Mouse (Mus musculus) NIH3T3 (cell line): ENCODE results near the gene Pkp4.

Experiments used
- DNase-seq: peaks from one replicate; pipeline ENCODE4 v3.0.0-alpha.2; 2012; ENCODE audit warnings: low read depth

Gene Pkp4

DNA sequence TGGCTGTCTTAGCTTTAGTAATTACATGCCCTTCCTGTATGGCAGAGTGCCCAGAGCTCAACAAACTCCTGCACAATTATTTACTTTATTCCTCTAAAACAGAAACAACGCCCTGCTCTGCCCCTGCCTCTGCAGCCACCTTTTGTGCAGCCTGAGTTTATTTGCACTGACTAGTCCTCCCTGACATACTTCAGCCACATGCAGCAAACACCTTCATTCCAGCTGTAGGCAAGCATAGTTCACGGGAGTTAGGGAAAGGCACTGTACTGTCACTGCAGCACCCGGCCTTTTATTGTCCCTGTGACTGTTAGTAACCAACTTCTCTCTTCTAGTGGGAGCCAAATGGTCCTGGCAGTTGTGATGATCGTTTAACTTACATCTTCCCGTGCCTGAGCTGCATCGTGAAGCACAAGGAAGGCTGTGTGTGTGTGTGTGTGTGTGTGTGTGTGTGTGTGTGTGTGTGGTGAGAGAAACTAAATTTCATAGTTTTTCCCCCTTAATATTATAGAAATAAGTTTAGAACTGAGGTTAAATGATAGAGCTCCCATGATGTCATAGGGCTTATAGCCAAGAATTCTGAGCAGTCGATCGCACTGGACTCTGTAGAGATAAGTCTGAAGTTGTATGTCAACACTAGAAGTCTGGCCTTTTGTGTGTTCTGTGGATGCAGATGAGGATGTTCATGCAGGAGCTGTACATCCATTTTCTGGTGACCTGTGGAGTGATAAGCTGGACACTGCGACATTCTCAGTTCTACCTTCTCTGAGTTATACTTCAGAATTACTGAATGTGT is 59.5 kb downstream of the Pkp4 start:
- DNase-seq: peak; percentile 34

DNA sequence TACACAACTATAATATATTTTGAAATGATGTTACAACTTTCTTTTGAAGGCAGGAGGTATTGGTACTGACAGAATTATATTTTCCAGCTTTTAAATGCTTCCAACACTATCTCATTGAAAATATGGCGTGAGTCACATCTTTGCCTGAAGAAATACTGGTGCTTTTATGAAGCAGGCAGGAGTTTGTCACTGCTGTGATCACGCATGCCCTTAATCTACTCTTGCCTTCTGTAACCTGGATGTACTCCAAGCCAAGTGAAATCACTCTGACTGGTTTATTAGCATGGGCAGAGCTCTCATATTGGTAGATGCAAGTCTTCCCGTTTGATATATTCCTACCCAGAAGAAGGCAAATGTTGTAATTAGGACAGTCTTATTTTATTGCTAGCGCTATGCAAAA is 65.7 kb downstream of the Pkp4 start:
- peak; percentile 17 for DNase-seq

DNA sequence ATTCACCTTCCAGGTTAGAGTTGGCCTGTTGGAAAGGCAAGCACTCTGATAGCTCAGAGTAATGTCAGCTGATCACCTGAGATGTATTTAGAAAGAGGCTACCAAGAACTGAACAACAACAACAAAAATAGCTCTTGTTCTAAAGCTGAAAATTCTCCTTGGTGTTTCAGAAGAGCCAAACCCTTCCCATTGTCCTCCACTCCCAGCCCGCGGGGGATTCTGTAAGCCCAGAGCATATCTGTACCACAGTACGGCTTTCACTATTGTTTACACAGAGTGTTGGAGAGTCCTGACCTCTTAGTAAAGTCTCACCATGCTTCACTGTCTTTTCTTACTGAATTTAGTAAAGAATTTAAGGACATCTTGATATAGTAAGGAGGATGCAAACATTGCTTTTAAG is 66.4 kb downstream of the Pkp4 start:
- no peak for DNase-seq

DNA sequence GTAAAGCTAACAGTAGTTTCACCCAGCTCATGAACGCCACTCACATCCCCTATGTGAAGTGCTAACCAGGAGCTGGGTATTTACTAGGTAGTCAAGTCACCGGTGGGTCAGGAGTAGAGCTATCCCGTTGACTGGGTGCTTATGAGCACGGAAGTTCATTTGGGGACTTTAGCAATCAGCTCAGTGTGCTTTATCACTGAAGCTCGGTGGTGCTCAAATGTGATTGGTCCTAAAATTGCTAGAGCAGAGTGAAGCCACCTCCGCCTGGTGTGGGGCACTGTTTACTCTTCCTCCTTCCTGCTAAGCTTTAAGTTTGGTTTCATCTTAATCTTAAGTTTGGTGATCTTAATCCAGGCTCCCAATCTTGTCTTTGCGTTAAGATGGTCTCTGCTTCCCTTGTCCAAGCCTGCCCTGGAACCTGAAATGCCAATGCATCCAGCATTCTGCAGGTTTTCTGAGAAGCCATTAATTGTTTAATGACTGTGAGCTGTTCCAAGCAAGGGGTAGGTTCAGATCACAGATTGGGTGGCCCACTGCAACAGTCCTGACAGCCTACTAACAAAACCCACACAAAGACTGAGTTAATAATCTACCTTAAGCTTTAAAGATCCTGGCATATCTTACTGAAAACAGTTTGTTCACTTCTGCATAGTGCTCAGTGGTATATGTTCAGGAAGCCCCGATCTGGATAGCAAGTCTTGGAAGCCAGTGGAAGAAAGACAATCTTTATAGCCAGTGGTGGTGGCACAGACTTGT is 67.0 kb downstream of the Pkp4 start:
- no peak for DNase-seq

DNA sequence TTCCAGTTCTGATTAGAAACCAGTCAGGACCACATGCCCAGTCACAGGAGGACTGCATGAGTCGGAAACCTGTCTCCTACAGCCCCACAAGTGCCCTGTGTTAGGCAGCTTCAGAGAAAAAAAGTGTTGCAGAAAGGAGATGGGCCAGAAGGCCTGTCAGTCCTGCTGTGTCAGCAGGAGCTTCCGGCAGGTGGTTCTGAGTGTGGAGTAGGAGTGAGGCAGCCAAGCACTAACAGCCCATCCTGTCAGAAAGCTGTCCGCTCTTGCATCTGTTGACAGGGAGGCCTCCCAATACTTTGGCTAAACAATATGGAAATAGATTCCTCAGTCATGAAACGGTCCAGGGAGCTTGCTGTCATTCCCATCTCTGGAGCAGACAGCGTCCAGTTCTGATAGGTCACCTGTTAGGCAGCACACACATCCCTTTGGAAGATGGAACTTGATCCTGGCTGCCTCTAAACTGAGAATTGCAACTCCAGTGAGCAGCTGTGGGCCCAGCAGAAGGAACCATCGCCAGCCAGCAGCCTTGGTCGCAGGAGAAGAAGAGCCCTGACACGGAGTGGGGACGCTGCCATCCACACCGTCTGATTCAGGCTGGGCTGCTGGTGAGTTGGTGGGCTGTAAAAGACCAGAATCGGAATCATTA is 68.7 kb downstream of the Pkp4 start:
- DNase-seq: no peak

DNA sequence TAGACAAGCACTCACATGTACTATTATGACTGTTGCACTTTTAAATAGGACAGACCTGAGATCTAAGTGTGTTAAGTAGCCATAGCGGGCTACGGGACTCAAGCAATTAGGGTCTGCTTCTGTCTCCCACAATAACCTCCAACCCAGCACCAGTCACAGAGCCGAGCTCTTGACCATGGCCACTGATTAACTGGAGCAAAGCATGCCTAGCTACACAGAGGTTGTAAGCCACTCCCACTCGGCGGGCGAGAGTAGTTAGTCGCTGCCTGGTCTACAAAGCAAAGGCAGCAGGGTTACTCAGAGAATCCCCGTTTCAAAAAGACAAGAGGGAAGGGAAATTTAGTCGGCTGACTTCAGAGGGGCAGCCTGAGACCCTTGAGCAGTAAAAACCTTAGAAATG is 70.0 kb downstream of the Pkp4 start:
- no peak for DNase-seq

DNA sequence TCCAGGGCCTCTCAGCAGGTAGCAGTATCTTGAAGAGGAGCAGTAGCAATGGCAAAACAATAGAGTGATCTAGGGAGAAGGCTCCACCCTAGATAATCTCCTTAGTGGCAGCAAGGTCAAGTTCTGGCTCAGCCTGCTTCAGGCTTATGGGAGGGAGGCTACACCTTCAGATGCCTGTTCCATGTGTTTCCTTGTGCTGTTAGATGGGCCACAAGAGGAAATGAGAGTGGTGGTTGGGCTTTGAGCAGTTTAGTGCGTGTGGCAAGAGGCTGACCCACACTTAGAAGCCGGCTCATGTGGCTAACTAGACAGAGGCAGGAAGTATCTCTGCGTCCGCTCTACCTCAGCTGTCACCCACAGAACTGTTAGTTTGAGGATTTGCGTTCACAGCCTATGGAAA is 70.9 kb downstream of the Pkp4 start:
- no peak for DNase-seq

DNA sequence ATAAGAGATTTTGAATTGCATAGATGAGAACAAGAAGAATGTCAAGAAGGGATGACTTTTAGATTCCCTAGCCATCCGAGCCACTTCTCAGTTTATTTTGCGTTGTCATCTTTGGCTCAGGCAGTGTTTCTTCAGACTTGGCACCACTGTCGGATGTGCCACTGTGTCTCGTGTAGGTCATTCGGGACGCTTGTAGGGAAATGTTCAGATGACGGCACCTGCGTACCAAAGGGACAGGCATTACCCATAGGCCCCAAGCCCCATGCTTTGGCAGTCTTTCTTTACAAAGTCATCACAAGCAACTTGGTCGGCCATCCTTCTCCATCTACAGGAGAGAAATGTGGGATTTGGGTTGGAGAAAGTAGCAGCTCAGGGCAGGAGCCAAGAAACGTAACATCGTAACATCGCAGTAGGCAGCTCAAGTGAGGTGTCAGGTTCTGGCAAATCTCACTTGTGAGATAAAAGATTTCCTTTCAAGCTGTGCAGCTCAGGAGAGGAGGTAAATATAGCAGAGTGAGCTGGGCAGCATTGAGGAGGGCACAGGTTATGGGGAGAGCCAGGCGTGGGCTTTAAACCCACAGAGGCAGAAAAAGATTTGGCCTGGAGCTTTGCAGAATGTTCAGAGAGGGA is 72.8 kb downstream of the Pkp4 start:
- no peak for DNase-seq

DNA sequence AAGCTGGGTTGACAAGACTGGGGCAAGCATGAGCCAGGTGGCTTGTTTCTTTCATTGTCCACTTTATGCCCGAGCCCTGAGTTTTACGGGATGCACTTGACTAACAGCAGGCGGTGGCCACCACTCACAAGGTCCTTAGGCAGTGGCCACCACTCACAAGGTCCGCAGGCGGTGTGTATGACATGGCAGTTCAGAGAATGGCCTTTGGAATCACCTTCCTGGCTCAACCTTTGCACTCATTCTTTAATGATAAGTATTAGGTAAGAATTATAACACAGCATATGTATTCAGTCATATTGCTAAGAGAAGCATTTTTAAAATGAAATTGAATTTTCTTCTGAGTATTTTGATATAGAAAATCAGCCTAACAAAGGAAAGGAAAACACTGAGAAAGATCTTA is 73.3 kb downstream of the Pkp4 start:
- DNase-seq: no peak

DNA sequence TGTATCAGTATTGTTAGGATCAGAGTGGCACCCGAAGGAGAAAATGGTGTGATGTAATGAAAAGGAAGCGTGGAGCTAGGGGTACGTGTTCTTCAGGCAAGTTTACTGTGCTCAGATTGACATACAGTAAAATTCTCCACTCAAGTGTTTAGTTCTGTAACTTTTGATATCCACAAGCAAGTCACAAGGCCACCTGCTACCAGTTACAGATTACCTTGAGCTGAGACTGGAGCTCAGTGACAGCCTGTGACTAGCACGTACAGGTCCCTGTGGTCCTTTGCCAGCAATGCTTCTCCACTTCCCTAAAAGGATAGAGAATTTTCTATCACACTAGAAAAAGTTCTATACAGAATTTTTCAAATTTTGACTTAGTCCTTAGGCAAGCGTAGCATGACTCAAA is 73.9 kb downstream of the Pkp4 start:
- no peak for DNase-seq

DNA sequence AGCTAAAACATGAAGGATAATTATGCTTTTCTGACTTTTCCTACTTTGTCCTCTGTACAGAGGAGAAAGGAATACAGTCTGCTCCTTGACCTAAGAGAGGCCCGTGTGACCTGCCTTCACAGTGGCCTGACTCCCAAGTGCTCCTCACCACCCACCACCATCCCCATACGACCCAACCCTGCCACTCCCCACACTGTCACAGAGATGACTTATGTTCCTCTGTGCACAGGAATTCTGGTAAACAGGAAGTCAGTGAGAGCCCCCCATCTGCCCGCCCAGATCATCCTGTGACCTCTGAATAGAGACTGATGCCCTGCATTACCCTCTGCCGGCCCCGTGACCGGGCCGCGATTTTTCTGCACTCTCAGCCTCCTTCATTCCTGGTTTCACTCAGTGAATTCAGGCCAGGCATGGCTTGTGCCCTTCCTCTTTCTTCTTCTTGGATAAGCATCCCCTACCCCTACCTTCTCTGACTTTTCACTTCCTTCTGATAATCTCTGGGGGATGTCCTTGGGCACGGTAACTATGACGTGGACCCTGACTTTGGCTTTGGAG is 79.3 kb downstream of the Pkp4 start:
- DNase-seq: no peak

DNA sequence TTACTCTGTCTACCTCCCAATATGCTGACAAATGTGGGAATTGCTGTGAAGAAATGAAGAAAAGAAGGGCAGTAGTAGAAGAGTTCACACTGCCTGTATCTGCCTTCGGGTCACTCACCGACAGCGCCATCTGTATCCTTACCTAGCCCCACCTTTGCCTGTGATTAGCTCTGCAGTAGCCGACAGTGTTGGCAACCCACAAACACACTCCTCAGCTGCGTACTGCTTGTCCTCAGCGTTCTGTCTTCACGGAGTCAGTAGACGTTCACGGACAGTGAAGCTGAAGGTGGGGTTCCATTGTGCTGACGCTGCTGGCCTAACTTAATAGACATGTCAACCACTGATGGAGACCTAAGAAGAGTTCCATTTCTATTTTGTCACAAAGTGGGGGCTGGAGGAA is 81.5 kb downstream of the Pkp4 start:
- DNase-seq: no peak

DNA sequence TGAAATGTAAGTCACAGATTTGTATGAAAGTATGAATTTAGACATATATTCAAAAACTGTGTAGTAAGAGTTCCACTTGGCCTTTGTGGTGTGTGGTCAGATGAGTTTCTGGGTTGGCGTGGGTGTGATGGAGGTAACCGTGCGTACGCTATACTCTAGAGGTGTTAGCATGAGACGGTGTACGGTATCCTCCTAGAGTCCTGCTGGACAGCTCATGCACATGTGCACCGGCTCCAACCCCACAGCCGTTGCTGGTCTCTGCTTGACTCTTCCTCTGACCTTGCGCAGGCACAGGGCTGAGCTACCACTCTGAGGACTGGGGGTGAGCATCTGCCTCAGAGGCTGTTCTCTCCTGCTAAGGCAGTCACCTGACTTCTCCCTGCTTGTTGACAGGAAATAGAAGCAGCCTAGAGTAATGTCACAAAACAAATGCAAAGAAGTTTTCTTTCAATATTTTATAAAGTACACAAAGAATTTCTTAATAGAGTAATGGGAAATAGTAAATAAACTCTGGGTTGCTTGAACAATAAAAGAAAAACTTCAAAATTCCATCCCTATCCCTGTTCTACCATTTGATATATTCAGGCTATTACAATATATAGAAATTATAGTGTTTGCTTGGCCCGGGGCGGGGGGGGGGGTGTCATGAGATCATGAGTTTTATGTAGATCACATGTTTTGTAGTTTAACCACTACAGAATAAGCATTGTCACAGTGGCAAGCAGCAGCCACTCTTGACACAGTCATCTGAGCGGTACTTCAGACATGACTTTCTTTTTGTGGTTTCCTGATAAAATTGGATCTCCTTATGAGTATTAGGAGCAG is 83.8 kb downstream of the Pkp4 start:
- DNase-seq: no peak

DNA sequence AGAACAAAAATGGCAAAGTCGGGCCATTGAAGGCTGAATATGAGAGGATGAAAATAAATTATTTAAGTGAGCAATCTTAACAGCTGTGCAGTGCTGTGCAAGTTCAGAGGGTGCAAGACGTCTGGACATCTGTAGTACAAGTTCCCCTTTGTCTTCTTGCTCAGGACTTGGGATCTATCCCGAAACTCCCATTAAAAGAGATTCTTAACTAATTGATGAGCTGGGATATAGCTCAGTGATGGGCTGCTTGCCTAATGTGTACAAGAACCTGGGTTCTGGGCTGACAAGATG is 84.4 kb downstream of the Pkp4 start:
- no peak for DNase-seq

DNA sequence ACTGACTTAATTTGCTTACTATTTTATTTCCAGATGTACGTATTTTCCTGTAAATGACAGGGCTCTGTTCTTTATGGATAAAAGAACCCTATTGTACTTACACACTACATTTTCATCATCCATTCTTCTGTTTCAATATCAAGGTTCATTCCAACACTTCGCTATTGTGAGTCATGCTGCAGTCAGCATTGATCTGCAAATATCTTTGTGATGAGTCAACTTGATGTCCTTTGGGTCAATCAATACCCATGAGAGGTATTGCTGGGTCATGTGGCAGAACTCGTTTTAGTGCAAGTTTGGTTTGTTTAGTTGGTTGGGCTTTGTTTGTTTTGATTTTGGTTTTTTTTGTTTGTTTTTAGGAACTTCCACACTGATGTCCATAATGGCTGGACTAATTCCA is 88.2 kb downstream of the Pkp4 start:
- peak; percentile 12 for DNase-seq

DNA sequence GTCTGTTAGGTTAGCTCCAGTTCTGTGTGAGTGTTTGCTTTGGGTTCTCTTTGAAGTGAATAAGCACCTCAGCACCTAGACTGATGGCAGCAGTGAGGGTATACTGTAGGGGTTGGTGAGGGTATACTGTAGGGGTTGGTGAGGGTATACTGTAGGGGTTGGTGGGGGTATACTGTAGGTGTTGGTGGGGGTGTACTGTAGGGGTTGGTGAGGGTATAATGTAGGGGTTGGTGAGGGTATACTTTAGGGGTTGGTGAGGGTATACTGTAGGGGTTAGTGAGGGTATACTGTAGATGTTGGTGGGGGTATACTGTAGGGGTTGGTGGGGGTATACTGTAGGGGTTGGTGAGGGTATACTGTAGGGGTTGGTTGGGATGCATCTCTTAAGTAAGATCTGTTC is 92.2 kb downstream of the Pkp4 start:
- no peak for DNase-seq

DNA sequence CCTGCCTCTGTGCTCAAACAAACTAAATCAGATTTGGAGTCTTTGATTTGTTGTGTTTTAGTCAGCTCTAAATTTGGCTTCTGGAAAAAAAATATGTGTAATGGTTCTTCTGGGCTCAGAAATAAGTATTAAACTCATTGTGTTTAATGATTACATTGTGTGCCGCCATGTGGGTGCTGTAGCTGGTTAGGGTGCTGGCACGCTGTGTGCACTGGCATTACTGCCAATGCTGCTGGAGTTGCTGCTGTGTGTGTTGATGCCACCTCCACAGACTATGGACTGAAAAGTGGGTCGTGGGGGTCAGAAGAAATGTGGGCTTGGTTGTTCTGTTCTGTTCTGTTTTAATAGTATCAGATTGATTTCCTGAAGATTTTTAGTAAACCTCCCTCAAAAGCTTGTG is 92.8 kb downstream of the Pkp4 start:
- no peak for DNase-seq

DNA sequence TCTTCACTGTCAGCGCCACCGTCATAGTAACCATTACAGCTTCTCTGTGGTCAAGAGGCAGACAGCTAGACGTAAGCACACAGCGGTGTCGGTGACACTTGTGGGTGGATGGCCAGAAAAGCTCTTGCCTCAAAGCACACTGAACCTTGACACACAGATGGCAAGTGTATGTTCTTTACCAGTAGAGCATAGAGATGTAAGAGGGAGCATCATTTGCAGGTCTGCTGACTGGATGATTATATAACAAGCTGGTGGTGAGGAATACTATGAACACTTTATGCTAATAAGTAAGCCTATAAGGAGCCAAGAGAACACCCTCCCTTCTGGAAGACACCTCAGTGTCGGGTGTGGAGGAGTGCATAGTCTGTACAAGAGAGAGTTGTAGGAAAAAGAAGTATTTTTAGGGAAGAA is 98.2 kb downstream of the Pkp4 start:
- DNase-seq: no peak

DNA sequence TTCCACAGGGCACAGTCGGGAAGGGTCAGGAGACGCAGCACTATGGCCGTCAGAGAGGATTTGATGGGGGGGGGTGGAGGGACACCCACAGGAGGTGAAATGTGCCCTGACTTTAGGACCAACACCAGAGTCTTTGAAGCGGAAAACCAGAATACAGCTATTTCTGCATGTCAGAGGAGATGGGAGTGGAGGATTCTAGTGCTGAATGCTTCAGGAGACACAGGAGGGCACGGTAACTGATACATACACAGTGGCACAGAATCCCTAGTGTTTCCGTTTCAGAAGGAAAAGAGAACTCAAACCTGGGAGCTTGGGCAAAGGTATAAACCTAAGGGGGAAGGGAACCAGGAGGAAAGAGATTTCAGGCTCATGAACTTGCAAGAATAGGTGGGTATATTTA is 98.7 kb downstream of the Pkp4 start:
- no peak for DNase-seq

DNA sequence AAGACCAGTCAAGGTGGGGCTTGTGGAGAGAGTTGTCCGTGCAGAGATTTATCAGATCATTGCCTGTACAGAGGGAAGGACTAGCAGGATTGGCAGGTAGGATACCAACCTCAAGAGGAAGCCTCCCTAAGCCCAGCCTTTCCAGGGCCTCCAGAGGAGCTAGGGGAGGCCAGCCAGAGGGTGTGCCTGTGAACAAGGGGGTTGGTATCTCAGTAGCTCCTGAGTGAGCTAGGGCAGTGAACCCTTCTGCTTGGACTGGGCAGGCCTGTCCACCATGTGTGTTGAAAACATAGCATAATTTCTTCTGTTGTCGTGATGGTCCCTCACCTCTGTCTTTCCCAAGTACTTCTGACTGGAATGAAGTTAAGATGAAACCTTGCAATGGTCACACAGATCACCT is 100.6 kb downstream of the Pkp4 start:
- no peak for DNase-seq

DNA sequence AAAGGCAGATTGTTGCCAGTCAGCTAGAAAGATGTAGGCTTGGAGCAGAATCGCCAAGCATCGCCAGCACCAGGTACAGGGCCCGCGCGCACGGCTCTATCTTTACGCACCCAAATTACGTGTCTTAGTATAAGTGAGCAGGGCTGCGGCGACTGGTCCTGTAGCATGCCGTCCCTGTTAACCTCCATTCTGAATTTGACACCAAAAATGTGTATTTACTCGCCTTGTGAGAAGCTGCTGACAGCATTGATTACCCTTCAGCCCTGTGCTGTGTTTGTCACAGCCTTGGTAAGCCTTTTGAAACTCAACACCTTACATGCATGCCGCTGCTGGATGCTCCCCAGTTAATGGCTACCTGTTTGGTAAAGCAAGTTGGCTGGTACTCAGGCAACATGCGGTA is 105.8 kb downstream of the Pkp4 start:
- DNase-seq: no peak

DNA sequence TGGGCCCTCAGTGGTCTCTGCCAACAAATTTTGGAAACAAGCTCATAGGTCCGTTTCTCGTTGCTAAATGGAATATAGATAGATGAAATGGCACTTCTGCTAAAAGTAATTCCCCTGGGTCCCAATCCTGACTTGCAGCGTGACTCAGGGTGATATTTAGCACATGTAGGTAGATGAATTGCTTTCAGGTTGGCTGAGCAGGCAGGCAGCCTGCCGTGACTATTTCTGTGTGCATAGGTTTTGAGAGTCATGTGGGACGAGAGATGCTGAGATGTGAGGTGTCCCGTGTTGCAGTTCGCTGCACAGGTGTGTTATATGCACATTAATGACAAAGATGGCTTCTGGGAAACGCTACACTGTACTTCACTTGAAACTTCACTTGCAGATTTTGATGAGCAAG is 111.2 kb downstream of the Pkp4 start:
- no peak for DNase-seq
